Mouse (Mus musculus) liver, adult 2 months (tissue): ENCODE measurements at regions not wholly inside any gene's neighbourhood (a gene's known extent, or its start where the extent isn't known, plus 50 kb on each side); places are given as distances from the start of the nearest gene placed in this dataset.

ENCODE experiments used
- DNase-seq: peaks from one replicate; pipeline ENCODE4 v3.0.0-alpha.2; 2011; ENCODE audit warnings: low read depth, low spot score; ENCODE audit errors: extremely low read depth
- H3K27ac ChIP-seq: fragments of 200-500 bp; replicated peaks from 2 replicates; pipeline ENCODE4 v1.5.1; 2012; ENCODE audit warnings: low read depth, mild to moderate bottlenecking, control low read depth, inconsistent platforms, low read length; ENCODE audit not compliant: insufficient read depth
- H3K27me3 ChIP-seq: fragments of 200-500 bp; 2 replicates; pipeline ENCODE4 v1.6.1; 2012; ENCODE audit warnings: mild to moderate bottlenecking, moderate library complexity, low read length, inconsistent platforms; ENCODE audit not compliant: control insufficient read depth, insufficient read depth
- H3K36me3 ChIP-seq: fragments of 200-500 bp; 2 replicates; pipeline ENCODE4 v1.6.1; 2012; ENCODE audit warnings: low read length, inconsistent platforms; ENCODE audit not compliant: control insufficient read depth, insufficient read depth
- H3K4me1 ChIP-seq: fragments of 200-500 bp; 2 replicates; pipeline ENCODE4 v1.6.1; 2011; ENCODE audit warnings: low read length; ENCODE audit not compliant: control insufficient read depth, insufficient read depth
- H3K4me3 ChIP-seq: fragments of 200-500 bp; 2 replicates; pipeline ENCODE4 v1.5.1; 2011; ENCODE audit warnings: low read depth, mild to moderate bottlenecking, control low read depth, low read length, moderate library complexity; ENCODE audit not compliant: insufficient read depth
- H3K79me2 ChIP-seq: fragments of 200-500 bp; 2 replicates; pipeline ENCODE4 v1.6.1; 2012; ENCODE audit warnings: inconsistent platforms, mild to moderate bottlenecking, low read length, moderate library complexity; ENCODE audit not compliant: control insufficient read depth, insufficient read depth
- H3K9ac ChIP-seq: fragments of 200-500 bp; 2 replicates; pipeline ENCODE4 v1.6.1; 2012; ENCODE audit warnings: low read depth, mild to moderate bottlenecking, control low read depth, inconsistent platforms, low read length
- CTCF ChIP-seq: fragments of 200-500 bp; IDR thresholded peaks from 2 replicates; pipeline ENCODE4 v1.5.1; 2011; ENCODE audit warnings: low read depth, low read length, control low read depth
- POLR2A ChIP-seq: fragments of 200-500 bp; IDR thresholded peaks from 2 replicates; pipeline ENCODE4 v1.6.1; 2011; ENCODE audit warnings: low read length, control low read depth; ENCODE audit not compliant: insufficient read depth; ENCODE audit errors: extremely low read depth
- WGBS: fragments of 180-500 bp; shearing (Covaris S2); methylation state at CpG from one replicate; pipeline ENCODE4 v1.1.7; 2018; 5-methylcytosine and 5-hydroxymethylcytosine counted together

DNA sequence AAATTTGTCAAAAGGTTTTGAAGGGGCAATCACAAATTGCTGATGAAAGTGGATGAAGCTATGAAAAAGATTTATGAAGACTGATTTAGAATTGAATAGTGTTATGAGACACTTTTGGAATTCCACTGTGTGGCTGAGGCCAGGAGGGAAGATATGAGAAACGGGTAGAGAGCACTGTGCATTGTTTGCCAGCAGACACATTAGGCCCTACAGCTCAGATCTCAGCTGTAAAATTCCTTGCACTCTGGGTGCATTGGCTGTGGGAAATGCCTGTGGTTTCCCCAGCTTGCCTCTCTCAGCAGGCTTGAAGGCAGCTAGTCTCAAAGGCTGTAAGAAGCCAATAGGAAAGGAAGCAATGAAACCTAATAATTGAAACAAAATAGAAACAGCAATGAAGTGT lies 444.3 kb downstream of the Bckdhb start:
- H3K36me3 ChIP-seq = no peaks in the 10 kb centered on the region
- no peaks in the 10 kb centered on the region for H3K79me2 ChIP-seq
- no peak overlapping the region for H3K27ac ChIP-seq
- no peak overlapping the region for H3K4me3 ChIP-seq
- no peak for DNase-seq
- H3K4me1 ChIP-seq = no peaks in the 10 kb centered on the region
- no peaks in the 10 kb centered on the region for H3K27me3 ChIP-seq
- TF ChIP-seq POLR2A = no peak
- TF ChIP-seq CTCF = no peak
- no peak overlapping the region for H3K9ac ChIP-seq
- 58% methylated on average over 1 of the region's 1 CpGs for WGBS

DNA sequence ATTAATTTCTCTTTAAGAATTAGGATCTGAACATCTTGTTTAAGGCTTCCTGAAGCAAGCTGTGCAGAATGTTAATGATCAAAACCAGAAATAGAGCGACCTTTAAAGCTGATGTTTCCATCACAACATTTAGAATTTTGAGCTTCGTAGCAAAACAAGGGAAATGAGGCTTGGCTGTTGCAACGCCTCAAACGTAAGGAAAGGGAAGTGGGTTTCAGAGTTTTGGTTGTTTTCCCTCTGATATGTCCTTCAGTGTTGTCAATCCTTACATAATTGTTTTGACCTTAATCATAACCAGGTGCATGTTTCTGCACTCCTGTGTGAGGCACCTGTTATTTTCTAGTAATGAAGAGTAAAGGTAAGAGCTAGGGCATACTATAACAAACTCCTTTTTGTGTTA lies 445.3 kb downstream of the Bckdhb start:
- 79% methylated on average over 4 of the region's 4 CpGs for WGBS
- no peak for DNase-seq
- TF ChIP-seq CTCF = no peak
- no peak for TF ChIP-seq POLR2A
- Histone ChIP-seq H3K79me2 (no peaks in the 10 kb centered on the region), H3K9ac (no peak overlapping the region), H3K4me3 (no peak overlapping the region), H3K36me3 (no peaks in the 10 kb centered on the region), H3K27ac (no peak overlapping the region), H3K4me1 (no peaks in the 10 kb centered on the region), H3K27me3 (no peaks in the 10 kb centered on the region)

DNA sequence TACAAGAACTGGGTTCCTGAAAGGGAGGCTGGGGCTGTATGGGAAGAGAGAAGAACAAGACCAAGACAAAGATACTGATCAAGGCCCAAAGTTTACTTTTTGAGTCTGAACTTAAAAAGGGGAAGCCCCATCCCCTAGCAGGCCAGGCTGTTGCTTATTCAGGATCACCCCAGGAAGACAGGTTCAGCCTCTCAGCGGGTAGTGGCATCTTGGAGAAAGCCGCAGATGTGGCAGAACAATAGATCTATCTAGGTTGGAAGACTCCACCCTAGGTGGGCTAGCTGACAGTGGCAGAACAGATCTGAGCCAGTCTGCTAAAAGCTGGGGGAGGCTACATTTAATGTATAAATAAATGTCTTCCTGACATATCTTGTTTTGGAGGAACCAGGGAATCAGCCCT lies 450.8 kb downstream of the Bckdhb start:
- H3K4me3 ChIP-seq = no peak overlapping the region
- H3K27ac ChIP-seq = no peak overlapping the region
- H3K79me2 ChIP-seq = no peaks in the 10 kb centered on the region
- no peak overlapping the region for H3K9ac ChIP-seq
- no peaks in the 10 kb centered on the region for H3K27me3 ChIP-seq
- H3K4me1 ChIP-seq = no peaks in the 10 kb centered on the region
- WGBS = 64% methylated on average over 2 of the region's 2 CpGs
- no peak for DNase-seq
- H3K36me3 ChIP-seq = no peaks in the 10 kb centered on the region
- TF ChIP-seq CTCF (no peak), POLR2A (no peak)

DNA sequence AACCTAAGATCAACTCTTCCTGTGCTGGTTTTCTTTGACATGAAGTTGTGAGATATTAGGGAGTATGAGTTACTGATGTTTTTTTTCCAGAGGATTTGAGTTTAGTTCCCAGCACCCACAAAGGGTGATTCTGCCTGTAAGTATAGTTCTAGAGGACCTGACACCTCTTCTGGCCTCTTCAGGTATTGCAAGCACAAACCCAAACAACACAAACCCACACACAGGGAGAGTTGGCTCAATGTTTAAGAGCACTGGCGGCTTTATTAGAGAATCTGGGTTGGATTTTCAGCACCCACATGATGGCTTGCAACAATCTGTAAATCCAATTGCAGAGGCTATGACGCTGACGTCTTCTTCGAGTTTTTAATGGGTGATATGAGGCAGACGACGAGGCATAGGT lies 451.7 kb downstream of the Bckdhb start:
- WGBS = 97% methylated on average over 6 of the region's 6 CpGs
- Histone ChIP-seq H3K4me3 (no peak overlapping the region), H3K9ac (no peak overlapping the region), H3K79me2 (no peaks in the 10 kb centered on the region), H3K36me3 (no peaks in the 10 kb centered on the region), H3K4me1 (no peaks in the 10 kb centered on the region), H3K27me3 (no peaks in the 10 kb centered on the region), H3K27ac (no peak overlapping the region)
- DNase-seq = no peak
- TF ChIP-seq CTCF = no peak
- TF ChIP-seq POLR2A = no peak

- Histone ChIP-seq H3K36me3 (no peaks in the 10 kb centered on the region), H3K4me3 (no peak overlapping the region), H3K9ac (no peak overlapping the region), H3K4me1 (no peaks in the 10 kb centered on the region), H3K27ac (no peak overlapping the region), H3K27me3 (no peaks in the 10 kb centered on the region), H3K79me2 (no peaks in the 10 kb centered on the region)
- DNase-seq = no peak
- TF ChIP-seq POLR2A (no peak), CTCF (no peak)
Observed at GRCm38 (mm10) chr9:84381942-84382341, 457.0 kb downstream of the Bckdhb start.

DNA sequence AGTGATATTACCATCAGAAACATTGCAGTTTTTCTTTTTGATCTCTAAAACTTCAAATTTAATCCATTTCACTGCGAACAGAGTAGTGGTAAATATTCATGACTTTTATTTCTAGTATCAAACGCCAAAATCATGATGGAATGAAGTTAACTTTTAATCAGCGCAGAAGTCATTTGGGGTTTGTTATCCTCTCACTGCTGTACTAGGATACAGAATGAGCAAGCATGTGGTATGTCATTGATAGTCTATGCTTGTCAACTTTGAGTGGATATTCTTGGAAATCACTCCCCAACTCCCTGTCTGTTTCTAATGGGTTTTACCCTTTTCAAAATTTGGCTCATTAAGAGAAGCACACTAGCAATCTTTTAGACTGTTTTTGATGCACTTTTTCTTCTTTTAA lies 464.9 kb downstream of the Bckdhb start:
- no peaks in the 10 kb centered on the region for H3K79me2 ChIP-seq
- H3K27ac ChIP-seq = no peak overlapping the region
- TF ChIP-seq POLR2A (no peak), CTCF (no peak)
- H3K27me3 ChIP-seq = no peaks in the 10 kb centered on the region
- no peaks in the 10 kb centered on the region for H3K36me3 ChIP-seq
- H3K4me1 ChIP-seq = no peaks in the 10 kb centered on the region
- no peak overlapping the region for H3K9ac ChIP-seq
- H3K4me3 ChIP-seq = no peak overlapping the region
- no peak for DNase-seq
- WGBS = 91% methylated on average over 3 of the region's 3 CpGs
